Mouse (Mus musculus): Measurements from ENCODE around the gene Slc18a3. TPM values are rescaled to one million over a fixed set of nuclear protein-coding genes. Genes with fewer than 3 reads are reported as not detected.

The Slc18a3 gene
- polyA plus RNA-seq (2016; fragmentation: Nextera tagmentation; extraction: Ambion mirVana): 7.3 and 9.4 TPM in 2 replicates

DNA sequence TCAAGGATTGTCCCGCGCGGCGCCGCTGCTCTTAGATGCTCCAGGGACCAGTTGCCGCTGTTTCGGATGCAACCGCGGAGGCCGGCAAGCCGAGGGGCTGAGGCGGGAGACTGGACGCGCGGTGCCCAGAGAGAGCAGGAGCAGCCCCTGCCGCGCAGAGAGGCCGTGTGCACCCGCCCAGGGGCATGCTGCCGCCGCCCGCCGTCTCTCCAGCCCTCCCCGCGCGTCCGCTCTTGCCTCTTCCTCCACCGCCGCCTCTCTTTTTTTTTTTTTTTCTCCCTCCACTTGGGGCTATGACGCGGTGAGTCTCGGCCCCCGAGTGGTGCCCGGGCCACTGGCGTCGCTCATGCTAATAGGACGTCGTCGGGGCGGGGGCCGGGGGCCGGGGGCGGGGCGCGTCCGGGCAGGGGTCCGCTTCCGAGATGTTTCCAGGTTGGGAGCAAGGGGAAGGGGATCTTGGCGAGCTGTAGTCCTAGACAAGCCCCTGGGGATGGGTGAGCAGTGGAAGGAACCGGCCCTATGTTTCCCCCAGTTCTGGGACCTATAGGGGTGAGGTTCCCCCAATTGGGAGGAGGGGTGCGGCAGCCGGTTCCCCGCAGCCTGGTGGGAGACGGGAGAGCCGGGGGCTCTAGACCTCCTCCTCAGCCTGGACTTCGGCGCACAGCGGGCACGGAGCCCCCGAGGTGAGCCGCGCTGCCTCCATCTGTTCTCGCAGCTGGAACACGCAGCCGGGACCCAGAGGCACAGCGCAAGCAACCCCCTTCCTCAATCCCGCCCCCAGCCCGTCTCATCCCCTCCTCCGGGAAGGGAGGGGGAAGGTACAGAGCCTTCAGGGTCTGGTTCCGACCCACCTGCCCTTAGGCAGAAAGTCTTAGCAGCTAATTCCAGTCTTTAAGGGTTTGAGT is at the start of gene Slc18a3:
TSS of gene Slc18a3 (minus strand) at position 250 of the 905 bp plus-strand sequence.
- H3K9me3 ChIP-seq (replicated peaks): no peaks in the 10 kb centered on the region; the same call in 1 of the 2 replicates
- peaks cover 85% of the 10 kb centered on the region for H3K27me3 ChIP-seq
- H3K36me3 ChIP-seq: no peaks in the 10 kb centered on the region
- WGBS: 0% methylated on average over 53 of the region's 70 CpGs
- H3K9ac ChIP-seq: peak within 1 kb of the TSS; percentile 54
- H3K27ac ChIP-seq: no peak within 1 kb of the TSS
- H3K4me1 ChIP-seq: peaks cover 33% of the 10 kb centered on the region
- H3K4me2 ChIP-seq (replicated peaks): peak within 1 kb of the TSS; percentile 64
- peak; percentile 51; the same call in 1 of the 2 replicates for ATAC-seq (ENCODE audit: low FRiP score)
- peak within 1 kb of the TSS; percentile 40 for H3K4me3 ChIP-seq

DNA sequence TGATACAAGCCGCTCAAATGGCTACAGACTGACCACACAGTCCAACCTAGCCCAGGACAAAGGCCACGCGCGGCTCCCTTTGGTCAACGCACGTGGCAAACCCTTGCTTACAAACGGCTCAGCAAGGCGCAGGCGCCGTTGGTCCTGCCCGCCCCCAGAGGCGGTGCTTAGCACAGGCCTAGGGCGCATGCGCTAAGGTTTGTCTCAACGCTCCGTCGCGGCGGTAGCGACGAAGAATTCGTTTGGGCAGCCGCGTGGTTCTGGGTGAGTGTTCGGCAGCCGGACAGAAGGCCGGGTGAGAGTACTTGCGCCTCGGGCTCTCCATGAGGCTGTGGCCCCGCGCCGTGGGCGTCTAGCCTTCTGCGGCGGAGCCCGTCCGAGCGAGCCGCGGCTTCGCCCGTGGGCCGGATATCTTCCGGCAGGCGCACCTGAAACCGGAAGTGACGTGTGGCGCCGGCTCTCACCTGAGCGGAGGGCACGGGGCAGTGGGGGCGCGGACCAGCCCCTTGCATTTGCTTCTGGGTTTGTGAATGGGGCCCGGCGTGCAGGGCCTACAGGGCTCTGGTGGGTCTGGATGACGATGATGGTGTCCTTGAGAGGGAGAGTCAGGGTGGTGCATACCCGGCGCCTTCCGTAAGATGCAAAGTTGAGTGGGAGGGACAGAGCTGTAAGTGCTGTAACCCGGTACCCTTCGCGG is 48.8 kb upstream of the Slc18a3 start, which contains the start of gene Ercc6:
TSS of gene Ercc6 (plus strand) at position 186 of the 697 bp plus-strand sequence.
- ATAC-seq (ENCODE audit: low FRiP score): peak; percentile 96
- H3K27me3 ChIP-seq: no peaks in the 10 kb centered on the region
- peak within 1 kb of the TSS; percentile 63 for H3K4me3 ChIP-seq
- H3K27ac ChIP-seq: peak within 1 kb of the TSS; percentile 86
- under 1% methylated on average over 62 of the region's 62 CpGs for WGBS
- peaks cover 14% of the 10 kb centered on the region for H3K4me1 ChIP-seq
- H3K36me3 ChIP-seq: peaks cover 14% of the 10 kb centered on the region
- no peaks in the 10 kb centered on the region for H3K9me3 ChIP-seq (replicated peaks)
- H3K4me2 ChIP-seq (replicated peaks): peak within 1 kb of the TSS; percentile 61
- H3K9ac ChIP-seq: peak within 1 kb of the TSS; percentile 66

DNA sequence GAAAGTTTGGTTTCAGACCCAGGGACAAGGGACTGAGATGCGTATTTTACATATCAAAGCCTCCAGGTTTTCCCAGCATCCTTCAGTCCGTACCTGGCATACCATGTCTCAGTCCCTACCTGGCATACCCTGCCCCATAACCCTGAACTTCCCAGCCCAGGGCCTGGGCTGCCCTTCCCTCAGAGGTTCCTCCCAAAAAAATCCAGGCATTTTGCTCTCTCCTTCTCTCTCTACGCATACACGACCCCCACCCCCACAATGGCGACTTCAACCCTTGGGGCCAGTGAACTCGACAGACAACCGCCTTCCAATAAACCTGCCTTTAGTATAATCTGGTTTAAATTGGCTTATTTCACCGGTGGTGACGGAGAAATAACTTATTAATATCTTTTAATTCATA is 48.3 kb upstream of the Slc18a3 start:
- H3K9me3 ChIP-seq (replicated peaks): no peaks in the 10 kb centered on the region
- H3K27me3 ChIP-seq: no peaks in the 10 kb centered on the region
- H3K4me3 ChIP-seq: peak overlapping the region; percentile 63
- peaks cover 11% of the 10 kb centered on the region for H3K36me3 ChIP-seq
- no peak overlapping the region; the same call in 1 of the 2 replicates for H3K27ac ChIP-seq
- H3K4me2 ChIP-seq (replicated peaks): peak overlapping the region; percentile 61
- 41% methylated on average over 9 of the region's 9 CpGs for WGBS
- H3K4me1 ChIP-seq: peaks cover 14% of the 10 kb centered on the region
- ATAC-seq (ENCODE audit: low FRiP score): peak; percentile 47
- no peak overlapping the region for H3K9ac ChIP-seq

DNA sequence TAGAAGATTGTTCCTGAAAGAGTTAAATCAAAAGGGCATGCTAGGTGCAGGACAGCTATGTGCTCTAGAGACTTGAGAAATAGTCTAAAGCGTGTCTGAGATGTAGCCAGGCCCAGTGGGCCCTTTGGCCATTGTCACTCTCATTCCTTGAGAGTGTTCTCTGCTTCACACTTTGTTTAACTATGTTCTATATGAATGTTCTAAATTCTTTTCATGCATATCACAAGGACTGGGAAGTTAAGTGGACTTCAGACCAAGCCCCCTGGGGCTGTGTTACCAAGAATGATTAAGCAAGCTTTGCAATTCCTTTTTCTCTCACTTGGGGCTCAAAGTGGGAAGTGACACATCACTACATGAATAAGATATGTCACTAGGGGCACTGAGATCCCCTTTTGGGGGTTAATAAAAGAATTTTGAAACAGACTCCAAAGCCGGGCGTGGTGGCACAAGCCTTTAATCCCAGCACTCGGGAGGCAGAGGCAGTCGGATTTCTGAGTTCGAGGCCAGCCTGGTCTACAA is 44.9 kb upstream of the Slc18a3 start:
- Histone ChIP-seq H3K9me3 (replicated peaks) (no peaks in the 10 kb centered on the region), H3K4me2 (replicated peaks) (no peak overlapping the region), H3K4me1 (peaks cover 8% of the 10 kb centered on the region), H3K27me3 (no peaks in the 10 kb centered on the region), H3K36me3 (no peaks in the 10 kb centered on the region), H3K27ac (no peak overlapping the region), H3K4me3 (no peak overlapping the region), H3K9ac (no peak overlapping the region)
- 86% methylated on average over 6 of the region's 6 CpGs for WGBS
- no peak for ATAC-seq (ENCODE audit: low FRiP score)

DNA sequence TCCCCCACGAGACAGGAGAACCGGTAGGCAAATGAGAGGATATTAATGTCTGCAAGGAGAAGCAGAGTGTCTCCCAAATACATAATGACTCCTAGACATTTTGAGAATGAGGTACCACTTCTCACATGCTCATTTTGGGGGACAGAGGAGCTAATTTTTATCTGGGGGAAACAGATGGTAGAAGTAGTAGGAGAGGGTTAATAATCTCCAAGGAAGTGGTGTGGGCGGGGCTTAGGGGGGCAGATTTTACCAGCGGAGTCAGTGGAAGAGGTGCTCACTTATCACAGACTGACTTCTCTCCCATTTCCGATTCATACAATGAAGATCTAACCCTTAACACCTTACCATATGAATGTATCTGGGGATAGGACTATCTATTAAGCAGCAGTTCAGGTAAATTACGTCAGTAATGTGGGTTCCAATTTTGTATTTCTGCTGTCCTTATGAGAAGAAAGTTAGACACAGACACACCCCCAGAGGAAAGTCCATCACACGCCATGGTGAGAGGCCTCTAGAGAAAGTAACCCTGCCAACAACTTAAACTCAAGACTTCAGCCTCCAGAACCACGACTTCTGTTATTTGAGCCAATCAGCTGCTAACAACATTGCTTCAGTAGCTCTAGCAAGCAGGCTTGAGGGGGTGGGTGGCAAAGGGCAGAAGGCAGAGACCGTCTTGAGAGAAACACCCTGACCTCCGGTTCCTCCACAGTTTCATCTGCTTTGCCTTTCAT is 43.6 kb upstream of the Slc18a3 start:
- Histone ChIP-seq H3K9me3 (replicated peaks) (no peaks in the 10 kb centered on the region), H3K27ac (no peak overlapping the region), H3K4me1 (0 out of 2 replicates have a peak, but pooled peaks cover 2% of the 10 kb centered on the region), H3K36me3 (no peaks in the 10 kb centered on the region), H3K27me3 (no peaks in the 10 kb centered on the region), H3K9ac (no peak overlapping the region), H3K4me3 (no peak overlapping the region), H3K4me2 (replicated peaks) (no peak overlapping the region)
- ATAC-seq (ENCODE audit: low FRiP score): no peak
- 71% methylated on average over 10 of the region's 10 CpGs for WGBS

DNA sequence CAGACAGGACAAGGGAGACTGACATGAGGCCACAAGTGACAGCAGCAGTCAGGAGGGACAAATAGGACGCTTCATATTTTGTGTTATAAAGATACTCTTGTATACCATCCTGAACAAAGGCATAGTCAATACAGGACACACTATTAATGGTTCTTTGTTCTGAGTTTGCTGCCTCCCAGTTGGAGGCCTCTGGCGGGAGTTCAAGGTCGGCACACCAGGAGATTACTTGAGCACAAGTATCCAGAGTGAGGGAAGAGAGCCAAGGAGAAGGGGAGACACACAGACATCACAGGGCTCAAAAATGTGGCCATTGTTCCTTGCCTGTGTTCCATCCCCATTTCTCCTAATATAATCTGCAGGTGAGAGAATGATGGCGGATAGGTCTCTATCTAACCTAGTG is 42.6 kb upstream of the Slc18a3 start:
- H3K4me2 ChIP-seq (replicated peaks): no peak overlapping the region
- no peak for ATAC-seq (ENCODE audit: low FRiP score)
- 86% methylated on average over 4 of the region's 4 CpGs for WGBS
- no peaks in the 10 kb centered on the region for H3K27me3 ChIP-seq
- H3K4me1 ChIP-seq: no peaks in the 10 kb centered on the region
- no peak overlapping the region for H3K27ac ChIP-seq
- H3K9me3 ChIP-seq (replicated peaks): no peaks in the 10 kb centered on the region
- no peak overlapping the region for H3K9ac ChIP-seq
- no peak overlapping the region for H3K4me3 ChIP-seq
- H3K36me3 ChIP-seq: no peaks in the 10 kb centered on the region

DNA sequence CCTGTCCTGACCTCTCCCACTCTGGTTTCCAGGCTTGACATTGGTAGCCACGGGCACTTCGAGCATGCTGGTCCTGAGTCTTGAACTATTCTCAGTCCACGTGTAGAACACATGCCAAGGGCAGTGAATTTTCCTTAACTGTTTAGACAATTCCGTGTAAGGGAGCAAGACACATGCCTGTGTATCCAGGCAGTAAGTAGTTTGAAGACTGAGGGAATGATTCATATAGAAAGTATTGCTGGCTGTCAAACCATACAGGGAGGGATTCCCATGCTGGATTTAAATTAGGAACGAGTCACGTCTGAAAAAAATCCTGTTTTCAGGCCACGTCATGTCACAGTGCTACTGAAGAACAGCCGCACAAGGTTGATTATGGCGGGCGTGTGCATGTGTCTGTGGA is 41.7 kb upstream of the Slc18a3 start:
- no peak for ATAC-seq (ENCODE audit: low FRiP score)
- no peaks in the 10 kb centered on the region for H3K36me3 ChIP-seq
- no peaks in the 10 kb centered on the region for H3K9me3 ChIP-seq (replicated peaks)
- no peak overlapping the region for H3K4me2 ChIP-seq (replicated peaks)
- H3K27ac ChIP-seq: no peak overlapping the region
- 90% methylated on average over 10 of the region's 10 CpGs for WGBS
- no peak overlapping the region for H3K9ac ChIP-seq
- no peaks in the 10 kb centered on the region for H3K27me3 ChIP-seq
- H3K4me1 ChIP-seq: no peaks in the 10 kb centered on the region
- no peak overlapping the region for H3K4me3 ChIP-seq

DNA sequence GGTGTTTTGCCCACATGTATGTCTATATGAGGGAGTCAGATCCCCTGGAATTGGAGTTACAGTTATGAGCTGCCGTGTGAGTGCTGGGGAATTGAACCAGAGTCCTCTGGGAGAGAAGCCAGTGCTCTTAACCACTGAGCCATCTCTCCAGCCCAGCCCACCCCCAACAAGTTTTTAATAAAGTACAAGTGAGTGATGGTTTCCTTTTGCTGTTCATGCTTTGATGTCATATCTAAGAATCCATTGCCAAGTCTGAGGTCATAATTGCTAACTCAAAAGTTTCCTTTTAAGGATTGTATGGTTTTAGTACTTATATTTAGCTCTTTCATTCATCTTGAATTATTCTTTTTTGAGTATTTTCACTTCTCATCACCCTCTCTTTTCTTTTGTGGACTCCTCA is 39.2 kb upstream of the Slc18a3 start:
- 92% methylated on average over 1 of the region's 1 CpGs for WGBS
- Histone ChIP-seq H3K9me3 (replicated peaks) (no peaks in the 10 kb centered on the region), H3K27me3 (no peaks in the 10 kb centered on the region), H3K9ac (no peak overlapping the region), H3K4me3 (no peak overlapping the region), H3K36me3 (no peaks in the 10 kb centered on the region), H3K4me1 (no peaks in the 10 kb centered on the region), H3K4me2 (replicated peaks) (no peak overlapping the region), H3K27ac (no peak overlapping the region)
- ATAC-seq (ENCODE audit: low FRiP score): no peak

DNA sequence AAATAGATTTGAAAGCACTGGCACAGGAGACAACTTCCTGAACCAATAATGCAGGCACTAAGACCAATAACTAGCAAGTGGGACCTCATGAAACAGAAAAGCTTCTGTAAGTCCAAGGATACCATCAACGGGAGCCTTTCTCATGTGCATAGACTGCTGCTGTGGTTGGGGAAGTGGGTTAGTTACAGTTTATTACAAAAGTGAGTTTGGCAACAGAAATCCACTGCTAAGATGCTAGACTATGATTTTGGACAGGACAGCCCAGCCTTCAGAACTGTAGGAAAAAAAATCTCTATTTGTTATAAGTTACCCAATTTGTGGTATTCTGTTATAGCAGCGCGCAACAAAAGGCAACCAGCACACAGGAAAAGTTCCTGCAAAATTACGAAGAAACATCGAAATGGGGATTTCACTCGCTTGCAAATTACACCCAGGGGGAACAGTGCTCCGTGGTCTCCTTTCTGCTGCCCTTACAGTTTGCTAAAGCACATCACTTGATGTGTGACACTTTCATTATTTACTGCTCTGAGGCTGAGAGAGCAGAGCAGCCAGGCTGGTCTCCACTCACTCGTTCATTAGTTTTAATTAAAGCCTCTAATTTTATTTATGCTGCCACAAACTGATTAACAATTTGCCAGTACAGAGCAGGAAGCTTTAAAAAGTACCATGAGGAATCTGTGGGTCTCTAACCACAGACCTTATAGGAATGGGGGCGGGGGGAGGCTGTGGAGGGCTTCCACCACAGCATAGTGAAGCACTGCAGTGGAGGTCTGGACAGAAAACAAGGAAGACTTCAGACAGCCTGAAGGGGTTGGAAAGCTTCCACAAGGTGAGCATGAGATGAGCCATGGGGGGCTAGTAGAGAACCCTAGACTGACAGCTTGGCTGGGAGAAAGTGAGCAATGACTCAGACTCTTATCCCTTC is 38.4 kb upstream of the Slc18a3 start:
- H3K4me2 ChIP-seq (replicated peaks): no peak overlapping the region
- H3K27ac ChIP-seq: no peak overlapping the region
- H3K4me1 ChIP-seq: no peaks in the 10 kb centered on the region
- H3K36me3 ChIP-seq: no peaks in the 10 kb centered on the region
- H3K9ac ChIP-seq: no peak overlapping the region
- no peak overlapping the region for H3K4me3 ChIP-seq
- 80% methylated on average over 9 of the region's 9 CpGs for WGBS
- H3K9me3 ChIP-seq (replicated peaks): no peaks in the 10 kb centered on the region
- ATAC-seq (ENCODE audit: low FRiP score): no peak
- H3K27me3 ChIP-seq: no peaks in the 10 kb centered on the region

DNA sequence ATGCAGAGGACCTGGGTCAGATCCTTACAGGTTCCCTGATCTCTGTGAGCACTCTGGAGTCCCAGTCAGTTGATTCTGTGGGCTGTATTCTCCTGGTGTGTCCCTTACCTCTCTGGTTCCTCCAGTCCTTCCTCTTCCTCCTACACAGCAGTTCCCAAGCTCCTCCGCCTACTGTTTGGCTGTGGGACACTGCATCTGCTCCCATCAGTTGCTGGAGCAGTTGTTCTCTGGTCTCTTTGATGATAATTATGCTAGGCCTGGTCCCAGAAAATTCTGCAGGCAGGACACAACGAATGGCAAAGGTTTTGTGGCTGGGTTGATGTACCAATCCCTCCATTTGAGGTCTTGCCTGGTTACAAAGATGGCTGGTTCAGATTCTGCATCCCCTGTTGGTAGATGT is 36.7 kb upstream of the Slc18a3 start:
- Histone ChIP-seq H3K4me2 (replicated peaks) (no peak overlapping the region), H3K36me3 (no peaks in the 10 kb centered on the region), H3K9ac (no peak overlapping the region), H3K4me3 (no peak overlapping the region), H3K27me3 (no peaks in the 10 kb centered on the region), H3K9me3 (replicated peaks) (no peaks in the 10 kb centered on the region), H3K27ac (no peak overlapping the region), H3K4me1 (no peaks in the 10 kb centered on the region)
- ATAC-seq (ENCODE audit: low FRiP score): no peak
- 78% methylated on average over 2 of the region's 2 CpGs for WGBS

Data from hindbrain, embryonic 12.5 days (tissue).